Mouse (Mus musculus) kidney, postnatal 0 days (tissue): ENCODE data around the gene Acta2. TPM values are rescaled to one million over a fixed set of nuclear protein-coding genes. Genes with fewer than 3 reads are reported as not detected.

Experiments
- ATAC-seq: fragments of 200-750 bp; cut with Nextera tagmentation; replicated peaks from 2 replicates; pipeline ENCODE4 v1.8.0; 2017; ENCODE audit warnings: low read depth, moderate number of reproducible peaks, moderate TSS enrichment, moderate library complexity; ENCODE audit not compliant: low FRiP score
- DNase-seq: peaks from one replicate; pipeline ENCODE4 v3.0.0-alpha.2; 2016; ENCODE audit warnings: low spot score
- H3K27ac ChIP-seq: fragments of 300-500 bp; sonication (generic); 2 replicates; pipeline ENCODE4 v1.5.1; 2014; ENCODE audit warnings: mild to moderate bottlenecking
- H3K27me3 ChIP-seq: fragments of 300-500 bp; sonication (generic); 2 replicates; pipeline ENCODE4 v1.6.1; 2014; ENCODE audit warnings: low read length, mixed read lengths; ENCODE audit not compliant: insufficient read depth
- H3K36me3 ChIP-seq: fragments of 300-500 bp; sonication (generic); 2 replicates; pipeline ENCODE4 v1.6.1; 2014; ENCODE audit warnings: low read length, mixed read lengths; ENCODE audit not compliant: insufficient read depth
- H3K4me1 ChIP-seq: fragments of 300-500 bp; sonication (generic); replicated peaks from 2 replicates; pipeline ENCODE4 v1.6.1; 2014; ENCODE audit warnings: antibody characterized with exemption, low read length, mixed read lengths; ENCODE audit not compliant: insufficient read depth
- H3K4me2 ChIP-seq: fragments of 300-500 bp; sonication (generic); 2 replicates; pipeline ENCODE4 v1.6.1; 2014; ENCODE audit warnings: mild to moderate bottlenecking, low read length, moderate library complexity, mixed read lengths
- H3K4me3 ChIP-seq: fragments of 300-500 bp; sonication (generic); replicated peaks from 2 replicates; pipeline ENCODE4 v1.5.1; 2014; ENCODE audit warnings: low read depth, low read length
- H3K9ac ChIP-seq: fragments of 300-500 bp; sonication (generic); 2 replicates; pipeline ENCODE4 v1.6.1; 2014; ENCODE audit warnings: low read depth, low read length
- H3K9me3 ChIP-seq: fragments of 300-500 bp; sonication (generic); replicated peaks from 2 replicates; pipeline ENCODE4 v1.6.1; 2016; ENCODE audit warnings: low read length, inconsistent platforms, mixed read lengths
- CTCF ChIP-seq: IDR thresholded peaks from 2 replicates; pipeline ENCODE4 v1.5.1; 2016; ENCODE audit warnings: antibody characterized with exemption, low read depth, mild to moderate bottlenecking, moderate library complexity
- WGBS: fragments of 180-500 bp; shearing (Covaris S2); extraction: QIAGEN DNeasy Blood & Tissue Kit; methylation state at CpG from one replicate; pipeline ENCODE4 v1.1.7; 2014; 5-methylcytosine and 5-hydroxymethylcytosine counted together
- polyA plus RNA-seq: library from polyadenylated mRNA; unstranded; fragments of >200 nt; fragmentation: Nextera tagmentation; extraction: Ambion mirVana; gene quantifications from 2 replicates; pipeline ENCODE4 v1.2.1, GENCODE M21; 2015

Acta2 gene
- polyA plus RNA-seq, 1 experiment from 2014 or later = 450 TPM

DNA sequence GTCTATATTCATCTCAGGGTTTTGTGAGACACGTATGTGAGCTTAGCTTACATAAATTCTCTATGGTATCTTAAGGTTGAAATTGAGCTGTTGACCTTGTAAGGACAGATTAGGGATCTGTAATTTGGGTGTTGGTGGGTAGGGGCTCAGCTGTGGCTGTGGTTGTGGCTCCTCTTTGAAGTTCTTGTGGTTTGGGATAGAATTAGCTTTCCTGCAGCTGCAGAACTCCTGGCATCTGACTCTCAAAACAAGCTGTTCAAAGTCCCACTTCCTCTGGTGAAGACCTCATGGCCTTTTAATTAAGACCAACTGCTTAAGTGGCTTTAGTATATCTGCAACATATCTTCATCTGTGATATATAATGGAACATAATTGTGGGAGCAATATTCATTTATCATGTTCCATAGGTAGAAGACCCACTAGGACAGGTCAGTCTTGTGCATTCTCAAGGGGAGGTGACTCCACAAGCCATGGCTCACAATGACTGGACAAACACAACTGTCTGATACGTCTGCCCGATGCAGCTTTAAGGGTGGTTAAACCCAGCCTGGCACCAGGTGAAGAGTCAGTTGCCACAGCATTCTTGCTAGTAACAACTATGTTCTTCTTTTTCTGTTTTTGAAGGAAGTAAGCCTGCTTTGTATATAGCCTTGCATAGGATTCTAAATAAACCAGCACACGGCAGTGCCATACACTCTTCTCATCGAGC, 36.0 kb downstream of the Acta2 start:
- Histone ChIP-seq H3K27ac (no peak overlapping the region), H3K36me3 (no peaks in the 10 kb centered on the region), H3K9ac (no peak overlapping the region), H3K9me3 (no peaks in the 10 kb centered on the region), H3K4me1 (no peaks in the 10 kb centered on the region), H3K4me3 (no peak overlapping the region), H3K27me3 (no peaks in the 10 kb centered on the region), H3K4me2 (no peak overlapping the region)
- 90% methylated on average over 5 of the region's 5 CpGs for WGBS
- DNase-seq (no peak), ATAC-seq (no peak)
- TF ChIP-seq CTCF = no peak

DNA sequence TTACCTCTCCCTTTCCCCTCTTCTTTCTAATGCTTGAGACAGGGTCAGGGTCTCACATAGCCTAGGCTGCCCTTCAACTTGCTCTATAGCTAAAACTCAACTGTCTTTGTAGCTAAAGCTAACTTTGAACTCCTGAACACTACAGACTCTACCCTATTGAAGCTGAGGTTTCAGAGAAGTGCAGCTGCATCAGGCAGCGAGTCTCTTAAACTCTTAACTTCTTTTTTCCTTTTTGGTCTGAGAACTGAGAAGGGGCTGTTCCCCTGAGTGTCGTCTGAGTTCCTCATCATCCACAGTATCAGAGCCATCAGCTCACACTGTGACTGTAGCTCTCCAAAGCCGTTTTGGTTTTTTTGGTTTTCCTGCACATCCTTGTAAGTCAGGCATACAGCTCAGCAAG, 37.6 kb downstream of the Acta2 start:
- no peaks in the 10 kb centered on the region for H3K27me3 ChIP-seq
- no peak for TF ChIP-seq CTCF
- ATAC-seq = no peak
- no peaks in the 10 kb centered on the region for H3K36me3 ChIP-seq
- no peak overlapping the region for H3K27ac ChIP-seq
- no peak for DNase-seq
- WGBS = 75% methylated on average over 3 of the region's 3 CpGs
- no peaks in the 10 kb centered on the region for H3K4me1 ChIP-seq
- no peaks in the 10 kb centered on the region for H3K9me3 ChIP-seq
- no peak overlapping the region for H3K9ac ChIP-seq
- no peak overlapping the region for H3K4me2 ChIP-seq
- no peak overlapping the region for H3K4me3 ChIP-seq

- Histone ChIP-seq H3K27me3 (no peaks in the 10 kb centered on the region), H3K36me3 (no peaks in the 10 kb centered on the region), H3K4me3 (no peak overlapping the region), H3K27ac (no peak overlapping the region), H3K4me2 (no peak overlapping the region), H3K4me1 (no peaks in the 10 kb centered on the region), H3K9me3 (no peaks in the 10 kb centered on the region), H3K9ac (no peak overlapping the region)
- ATAC-seq = no peak
- peak; percentile 28 for DNase-seq
- no peak for TF ChIP-seq CTCF
- 66% methylated on average over 5 of the region's 5 CpGs for WGBS
These were observed 38.4 kb downstream of the Acta2 start for GRCm38 (mm10) chr19:34216956-34217355.

DNA sequence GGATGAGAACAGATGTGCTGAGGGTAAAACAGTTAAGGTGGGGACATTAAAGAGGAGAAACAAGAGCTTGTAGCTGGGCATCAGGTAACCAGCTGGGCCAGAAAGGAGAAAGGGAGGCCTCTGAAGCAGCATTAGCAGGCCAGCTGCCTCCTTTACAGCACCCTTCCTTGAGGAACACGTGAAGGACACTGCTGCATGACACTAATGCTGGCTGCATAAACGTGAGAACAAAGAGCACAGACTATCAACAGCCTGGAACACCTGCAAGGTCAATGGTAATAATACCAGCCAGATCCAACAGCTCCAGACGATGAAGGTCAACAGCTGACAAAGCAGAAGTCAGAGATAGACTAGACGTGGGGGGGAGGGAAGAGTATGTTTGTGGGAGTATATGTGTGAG, 41.3 kb downstream of the Acta2 start:
- Histone ChIP-seq H3K27me3 (no peaks in the 10 kb centered on the region), H3K36me3 (no peaks in the 10 kb centered on the region), H3K4me2 (no peak overlapping the region), H3K9me3 (no peaks in the 10 kb centered on the region), H3K27ac (no peak overlapping the region), H3K9ac (no peak overlapping the region), H3K4me1 (no peaks in the 10 kb centered on the region), H3K4me3 (no peak overlapping the region)
- TF ChIP-seq CTCF = no peak
- ATAC-seq (0 out of 2 replicates have a peak, but pooled peaks have one; percentile 25), DNase-seq (no peak)
- WGBS = 37% methylated on average over 4 of the region's 4 CpGs

DNA sequence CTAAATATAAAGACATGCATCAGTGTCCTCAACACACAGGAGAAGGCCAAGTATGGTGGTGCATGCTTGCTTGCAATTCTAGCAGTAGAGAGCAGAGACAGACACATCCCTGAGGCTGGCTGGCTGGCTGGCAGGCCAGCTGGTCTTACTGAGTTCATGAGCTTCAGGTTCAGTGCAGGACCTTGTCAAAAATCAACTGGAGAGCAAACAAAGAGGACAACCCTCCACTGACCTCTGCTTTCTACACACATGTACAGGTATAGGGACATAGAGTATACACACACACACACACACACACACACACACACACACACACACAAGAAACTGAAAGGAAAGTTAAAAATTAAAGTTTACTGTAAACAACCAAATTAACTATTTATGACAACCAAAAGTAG, 42.1 kb downstream of the Acta2 start:
- H3K27ac ChIP-seq = no peak overlapping the region
- no peak overlapping the region for H3K4me2 ChIP-seq
- ATAC-seq (no peak), DNase-seq (no peak)
- H3K9me3 ChIP-seq = no peaks in the 10 kb centered on the region
- H3K27me3 ChIP-seq = no peaks in the 10 kb centered on the region
- H3K4me1 ChIP-seq = no peaks in the 10 kb centered on the region
- H3K4me3 ChIP-seq = no peak overlapping the region
- no peaks in the 10 kb centered on the region for H3K36me3 ChIP-seq
- H3K9ac ChIP-seq = no peak overlapping the region
- no peak for TF ChIP-seq CTCF

GRCm38 (mm10) chr19:34212489-34213250, 42.7 kb downstream of the Acta2 start:
- ATAC-seq = no peak
- Histone ChIP-seq H3K9ac (no peak overlapping the region), H3K27ac (no peak overlapping the region), H3K9me3 (no peaks in the 10 kb centered on the region), H3K27me3 (no peaks in the 10 kb centered on the region), H3K4me2 (no peak overlapping the region), H3K4me3 (no peak overlapping the region), H3K4me1 (no peaks in the 10 kb centered on the region), H3K36me3 (no peaks in the 10 kb centered on the region)
- WGBS = 86% methylated on average over 12 of the region's 12 CpGs
- no peak for DNase-seq
- TF ChIP-seq CTCF = no peak
